Mouse (Mus musculus) myocyte (in vitro differentiated cells): ENCODE data around the gene Rad51b. TPM values are rescaled to one million over a fixed set of nuclear protein-coding genes. Genes with fewer than 3 reads are reported as not detected.

Experiments
- H3K27me3 ChIP-seq: one replicate; pipeline ENCODE4 v1.6.1; 2011; ENCODE audit not compliant: control insufficient read depth, insufficient read depth, insufficient read length
- H3K36me3 ChIP-seq: one replicate; pipeline ENCODE4 v1.6.1; 2011; ENCODE audit not compliant: control insufficient read depth, insufficient read depth
- H3K4me2 ChIP-seq: one replicate; pipeline ENCODE4 v1.6.1; 2011; ENCODE audit warnings: low read depth, control low read depth
- H3K4me3 ChIP-seq: one replicate; pipeline ENCODE4 v1.5.1; 2011; ENCODE audit warnings: mild to moderate bottlenecking, control low read depth, moderate library complexity
- H3K79me2 ChIP-seq: one replicate; pipeline ENCODE4 v1.6.1; 2011; ENCODE audit not compliant: control insufficient read depth, insufficient read depth
- H3ac ChIP-seq: one replicate; pipeline ENCODE4 v1.6.1; 2011; ENCODE audit not compliant: control insufficient read depth, insufficient read length
- CEBPB ChIP-seq: IDR thresholded peaks from 2 replicates; pipeline ENCODE4 v1.6.1; 2011; ENCODE audit warnings: mild to moderate bottlenecking, moderate library complexity; ENCODE audit not compliant: poor library complexity, insufficient read depth, severe bottlenecking
- E2F4 ChIP-seq: IDR thresholded peaks from one replicate; pipeline ENCODE4 v1.6.1; 2011; ENCODE audit warnings: mild to moderate bottlenecking, control low read depth, moderate library complexity; ENCODE audit not compliant: insufficient read depth
- MAX ChIP-seq: IDR thresholded peaks from one replicate; pipeline ENCODE4 v1.6.1; 2011; ENCODE audit warnings: low read depth, mild to moderate bottlenecking, control low read depth
- MYOD1 ChIP-seq, 3 experiments: IDR thresholded peaks; one replicate each; pipeline ENCODE4 v1.6.1; 2011; ENCODE audit warnings: control low read depth in 2 of 3, low read depth in 2 of 3, mild to moderate bottlenecking in 2 of 3, moderate library complexity in 1 of 3; ENCODE audit not compliant: insufficient read length in 2 of 3, control insufficient read depth in 1 of 3
- MYOG ChIP-seq, 3 experiments: IDR thresholded peaks; one replicate each; pipeline ENCODE4 v1.6.1; 2011; ENCODE audit warnings: control low read depth in 2 of 3, low read depth in 2 of 3, mild to moderate bottlenecking in 2 of 3; ENCODE audit not compliant: insufficient read length in 2 of 3, control insufficient read depth in 1 of 3, insufficient read depth in 1 of 3
- POLR2A ChIP-seq: IDR thresholded peaks from one replicate; pipeline ENCODE4 v1.6.1; 2011; ENCODE audit warnings: low read depth, mild to moderate bottlenecking, control low read depth, moderate library complexity; ENCODE audit not compliant: insufficient read length
- POLR2AphosphoS2 ChIP-seq: IDR thresholded peaks from one replicate; pipeline ENCODE4 v1.6.1; 2011; ENCODE audit warnings: low read depth, control low read depth; ENCODE audit not compliant: insufficient read length
- REST ChIP-seq: IDR thresholded peaks from one replicate; pipeline ENCODE4 v1.6.1; 2011; ENCODE audit warnings: mild to moderate bottlenecking, control low read depth, moderate library complexity; ENCODE audit not compliant: insufficient read depth, insufficient read length
- SRF ChIP-seq: IDR thresholded peaks from one replicate; pipeline ENCODE4 v1.6.1; 2011; ENCODE audit warnings: low read depth; ENCODE audit not compliant: control insufficient read depth, insufficient read length
- TCF12 ChIP-seq: IDR thresholded peaks from one replicate; pipeline ENCODE4 v1.6.1; 2011; ENCODE audit warnings: mild to moderate bottlenecking, control low read depth; ENCODE audit not compliant: poor library complexity, insufficient read depth, severe bottlenecking
- TCF3 ChIP-seq: IDR thresholded peaks from one replicate; pipeline ENCODE4 v1.6.1; 2011; ENCODE audit warnings: low read depth, control low read depth; ENCODE audit not compliant: insufficient read length
- USF1 ChIP-seq: IDR thresholded peaks from one replicate; pipeline ENCODE4 v1.6.1; 2011; ENCODE audit warnings: low read depth, mild to moderate bottlenecking, control low read depth, moderate library complexity
- polyA plus RNA-seq: library from polyadenylated mRNA; unstranded; fragments of >200 nt; fragmentation: generic; extraction: Trizol; gene quantifications from one replicate; pipeline ENCODE4 v1.2.1, GENCODE M21; 2012; ENCODE audit warnings: missing spikeins

Rad51b gene
- polyA plus RNA-seq, 1 experiment = 1.8 TPM

- TF ChIP-seq POLR2AphosphoS2 (no peak), MYOG (IDR thresholded peaks at IDR 0.05; ENCODE audit: control insufficient read depth in 1 of 3, insufficient read depth in 1 of 3, insufficient read length in 2 of 3, low read depth in 2 of 3) (no peak), SRF (no peak)
These were observed 476.2 kb downstream of the Rad51b start for GRCm38 (mm10) chr12:79773246-79773645.

GRCm38 (mm10) chr12:79774571-79774970, 477.5 kb downstream of the Rad51b start:
- no peaks in the 10 kb centered on the region for H3K27me3 ChIP-seq
- H3ac ChIP-seq = no peak overlapping the region
- TF ChIP-seq MAX (no peak), E2F4 (no peak), SRF (no peak), USF1 (no peak), TCF12 (no peak), POLR2A (no peak), REST (no peak), MYOG (IDR thresholded peaks at IDR 0.05; ENCODE audit: control insufficient read depth in 1 of 3, insufficient read depth in 1 of 3, insufficient read length in 2 of 3, low read depth in 2 of 3) (no peak), TCF3 (no peak), CEBPB (no peak)
- no peaks in the 10 kb centered on the region for H3K36me3 ChIP-seq
- no peaks in the 10 kb centered on the region for H3K79me2 ChIP-seq
- H3K4me3 ChIP-seq = no peak overlapping the region
- H3K4me2 ChIP-seq = no peak overlapping the region

More at GRCm38 (mm10) chr12:79773246-79773645, 476.2 kb downstream of the Rad51b start:
- no peak overlapping the region for H3K4me3 ChIP-seq
- no peaks in the 10 kb centered on the region for H3K36me3 ChIP-seq
- H3K4me2 ChIP-seq = no peak overlapping the region
- no peak overlapping the region for H3ac ChIP-seq
- no peaks in the 10 kb centered on the region for H3K27me3 ChIP-seq
- H3K79me2 ChIP-seq = no peaks in the 10 kb centered on the region

GRCm38 (mm10) chr12:79776828-79777227, 479.7 kb downstream of the Rad51b start:
- no peak for TF ChIP-seq MYOG (IDR thresholded peaks at IDR 0.05; ENCODE audit: control insufficient read depth in 1 of 3, insufficient read depth in 1 of 3, insufficient read length in 2 of 3, low read depth in 2 of 3)
- TF ChIP-seq TCF12 = no peak
- no peak for TF ChIP-seq MAX
- TF ChIP-seq E2F4 = no peak
- no peak for TF ChIP-seq POLR2A
- TF ChIP-seq TCF3 = no peak
- no peak for TF ChIP-seq USF1
- TF ChIP-seq CEBPB = no peak
- TF ChIP-seq MYOD1 (IDR thresholded peaks at IDR 0.05; ENCODE audit: control insufficient read depth in 1 of 3, insufficient read length in 2 of 3, low read depth in 2 of 3) = no peak
- TF ChIP-seq POLR2AphosphoS2 = no peak
- no peak for TF ChIP-seq SRF
- no peak for TF ChIP-seq REST
- H3K36me3 ChIP-seq = no peaks in the 10 kb centered on the region
- no peaks in the 10 kb centered on the region for H3K27me3 ChIP-seq
- H3K4me3 ChIP-seq = no peak overlapping the region
- no peak overlapping the region for H3K4me2 ChIP-seq
- no peak overlapping the region for H3ac ChIP-seq
- no peaks in the 10 kb centered on the region for H3K79me2 ChIP-seq

GRCm38 (mm10) chr12:79780745-79781144, 483.7 kb downstream of the Rad51b start:
- Histone ChIP-seq H3K27me3 (no peaks in the 10 kb centered on the region), H3K4me2 (no peak overlapping the region), H3K36me3 (no peaks in the 10 kb centered on the region), H3K79me2 (no peaks in the 10 kb centered on the region), H3K4me3 (no peak overlapping the region), H3ac (no peak overlapping the region)
- no peak for TF ChIP-seq E2F4
- no peak for TF ChIP-seq TCF3
- no peak for TF ChIP-seq POLR2AphosphoS2
- TF ChIP-seq MYOG (IDR thresholded peaks at IDR 0.05; ENCODE audit: control insufficient read depth in 1 of 3, insufficient read depth in 1 of 3, insufficient read length in 2 of 3, low read depth in 2 of 3) = no peak
- no peak for TF ChIP-seq SRF
- no peak for TF ChIP-seq REST
- no peak for TF ChIP-seq USF1
- TF ChIP-seq CEBPB = no peak
- no peak for TF ChIP-seq MYOD1 (IDR thresholded peaks at IDR 0.05; ENCODE audit: control insufficient read depth in 1 of 3, insufficient read length in 2 of 3, low read depth in 2 of 3)
- TF ChIP-seq MAX = no peak
- no peak for TF ChIP-seq TCF12

GRCm38 (mm10) chr12:79781788-79782187, 484.7 kb downstream of the Rad51b start:
- TF ChIP-seq TCF3 (no peak), POLR2A (no peak)
- H3K36me3 ChIP-seq = no peaks in the 10 kb centered on the region
- no peak overlapping the region for H3K4me3 ChIP-seq
- H3K4me2 ChIP-seq = no peak overlapping the region
- H3ac ChIP-seq = no peak overlapping the region
- no peaks in the 10 kb centered on the region for H3K79me2 ChIP-seq
- H3K27me3 ChIP-seq = no peaks in the 10 kb centered on the region
